Mouse (Mus musculus): ENCODE measurements around the gene Slc15a5.

- TF ChIP-seq CTCF (IDR thresholded peaks at IDR 0.05; ENCODE audit: extremely low read depth, insufficient read depth, insufficient read length, insufficient replicate concordance) (no peak), POLR2A (IDR thresholded peaks at IDR 0.05; ENCODE audit: low read depth, low read length) (no peak)
Observed at GRCm38 (mm10) chr6:137980905-137981696, 98.6 kb downstream of the Slc15a5 start.
